Mouse (Mus musculus) retina, adult 2 months (tissue): Measurements from ENCODE around the gene Nphs2.
"Not testable (repeated sequence)": the region's sequence is repeated elsewhere in the genome, so short reads cannot be mapped to it uniquely, and the experiment has no call there.

Experiments
- DNase-seq: peaks from one replicate; pipeline ENCODE4 v3.0.0-alpha.2; 2012; ENCODE audit warnings: low read depth, low spot score

Gene Nphs2

GRCm38 (mm10) chr1:156310630-156311029 lies at the start of gene Nphs2:
Gene Nphs2, plus strand, starts transcription at chr1:156310727.
- no peak for DNase-seq

- DNase-seq: peak; percentile 23
Measured at GRCm38 (mm10) chr1:156263352-156263751, 47.2 kb upstream of the Nphs2 start.

- no peak for DNase-seq
Measured at GRCm38 (mm10) chr1:156263946-156264345, 46.6 kb upstream of the Nphs2 start.

- not testable (repeated sequence) for DNase-seq
Measured at GRCm38 (mm10) chr1:156268546-156268945, 42.0 kb upstream of the Nphs2 start.

GRCm38 (mm10) chr1:156270471-156270870 lies 40.1 kb upstream of the Nphs2 start:
- no peak for DNase-seq

GRCm38 (mm10) chr1:156271654-156272053 lies 38.9 kb upstream of the Nphs2 start:
- DNase-seq: no peak

- no peak for DNase-seq
Measured at GRCm38 (mm10) chr1:156273647-156274046, 36.9 kb upstream of the Nphs2 start.

GRCm38 (mm10) chr1:156280131-156280530 lies 30.4 kb upstream of the Nphs2 start:
- DNase-seq: no peak

- DNase-seq: no peak
Measured at GRCm38 (mm10) chr1:156284207-156284606, 26.3 kb upstream of the Nphs2 start.

GRCm38 (mm10) chr1:156284851-156285540 lies 25.5 kb upstream of the Nphs2 start:
- DNase-seq: no peak

GRCm38 (mm10) chr1:156285541-156285896 lies 25.0 kb upstream of the Nphs2 start:
- DNase-seq: no peak

- DNase-seq: no peak
Measured at GRCm38 (mm10) chr1:156288556-156289221, 21.8 kb upstream of the Nphs2 start.

- DNase-seq: not testable (repeated sequence)
Measured at GRCm38 (mm10) chr1:156289222-156289587, 21.3 kb upstream of the Nphs2 start.

- DNase-seq: no peak
Measured at GRCm38 (mm10) chr1:156290016-156290415, 20.5 kb upstream of the Nphs2 start.

- DNase-seq: peak; percentile 44
Measured at GRCm38 (mm10) chr1:156302911-156303749, 7.4 kb upstream of the Nphs2 start, which contains the start of gene Tdrd5. Gene Tdrd5, minus strand, starts transcription at chr1:156303664.

- no peak for DNase-seq
Measured at GRCm38 (mm10) chr1:156308595-156308994, 1.9 kb upstream of the Nphs2 start.

- no peak for DNase-seq
Measured at GRCm38 (mm10) chr1:156323126-156323525, 12.6 kb downstream of the Nphs2 start.

- DNase-seq: no peak
Measured at GRCm38 (mm10) chr1:156340847-156341246, 30.3 kb downstream of the Nphs2 start.

- no peak for DNase-seq
Measured at GRCm38 (mm10) chr1:156344433-156344832, 33.9 kb downstream of the Nphs2 start.

GRCm38 (mm10) chr1:156345633-156346032 lies 35.1 kb downstream of the Nphs2 start:
- DNase-seq: no peak

GRCm38 (mm10) chr1:156349031-156349430 lies 38.5 kb downstream of the Nphs2 start:
- no peak for DNase-seq

- DNase-seq: no peak
Measured at GRCm38 (mm10) chr1:156350441-156350840, 39.9 kb downstream of the Nphs2 start.
